Mouse (Mus musculus): ENCODE measurements at regions not wholly inside any gene's neighbourhood (a gene's known extent, or its start where the extent isn't known, plus 50 kb on each side); places are given as distances from the start of the nearest gene placed in this dataset.

DNA sequence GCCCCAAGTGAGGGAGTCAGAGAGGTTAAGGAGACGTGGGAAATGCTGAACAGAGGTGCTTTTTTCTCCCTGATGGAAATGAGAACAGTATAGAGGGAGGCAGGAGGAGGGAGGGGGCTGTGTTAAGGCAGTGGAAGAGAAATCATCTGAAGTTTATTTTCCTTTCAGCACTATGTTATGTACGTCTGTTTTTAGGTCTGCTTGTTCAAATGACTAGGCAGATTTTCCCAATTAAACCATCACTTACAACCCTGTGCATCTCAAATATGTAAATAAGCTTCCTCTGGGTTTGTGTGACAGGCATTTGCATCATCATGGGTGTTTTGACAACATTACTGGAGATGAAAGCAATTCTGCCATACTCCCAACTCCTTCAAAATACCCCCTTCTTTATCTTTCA is 92.1 kb upstream of the Got2 start:
- no peak for DNase-seq (ENCODE audit: extremely low spot score, low read depth, low spot score)

DNA sequence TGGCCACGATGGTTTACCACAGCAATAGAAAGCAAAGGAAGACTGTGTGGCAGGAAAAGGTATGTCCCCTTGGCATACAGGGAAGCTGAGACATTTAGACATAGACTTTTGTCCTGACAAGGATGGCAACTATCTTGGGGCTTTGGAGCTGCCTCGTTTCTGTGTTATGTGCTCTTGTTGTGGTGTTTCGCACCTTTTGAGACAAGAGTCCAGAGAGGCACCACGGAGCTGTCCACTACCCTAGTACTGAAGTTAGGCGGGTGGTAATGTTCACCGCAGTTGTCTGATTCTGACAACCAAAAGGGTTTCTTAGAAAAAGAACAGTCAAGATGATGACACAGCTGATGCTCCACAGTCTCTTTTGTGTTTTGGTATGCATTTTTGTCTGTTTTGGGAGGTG is 90.9 kb upstream of the Got2 start:
- no peak for DNase-seq (ENCODE audit: extremely low spot score, low read depth, low spot score)

DNA sequence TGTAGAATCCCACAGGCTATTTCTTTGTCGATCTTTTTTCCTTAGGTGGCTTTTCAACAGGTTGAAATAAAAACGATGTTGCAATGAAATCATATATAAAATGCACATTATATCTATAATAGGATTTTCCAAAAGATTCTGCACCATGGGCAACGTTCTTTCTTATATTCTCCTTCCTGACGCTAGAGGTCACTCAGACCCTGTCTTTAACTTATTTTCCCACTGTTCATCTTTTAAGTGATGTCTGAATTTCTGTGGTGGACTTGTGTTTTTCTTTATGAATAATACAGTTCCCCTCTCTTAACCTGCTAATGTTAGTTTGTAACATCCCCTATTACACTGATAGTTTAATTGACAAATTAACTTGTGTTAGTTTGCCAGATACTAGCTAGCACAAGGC is 86.5 kb upstream of the Got2 start:
- no peak for DNase-seq (ENCODE audit: extremely low spot score, low read depth, low spot score)

DNA sequence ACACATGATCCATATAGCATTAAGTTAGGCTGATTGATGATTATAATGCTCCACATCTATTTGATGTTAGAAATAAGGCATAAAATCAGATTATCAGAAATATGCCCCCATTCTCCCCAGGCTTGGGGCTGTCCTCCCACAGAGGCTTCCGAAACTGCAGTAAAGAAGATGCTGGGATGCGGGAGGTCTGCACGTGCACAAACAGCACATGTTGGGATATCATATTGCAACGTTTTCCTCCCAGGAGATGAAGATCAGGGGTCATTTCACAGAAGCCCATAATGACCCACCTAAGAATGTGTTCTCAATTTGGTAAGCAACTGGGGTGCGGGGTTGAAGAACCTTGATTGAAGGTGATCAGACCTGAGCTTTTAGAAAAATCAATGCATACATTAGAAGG is 85.9 kb upstream of the Got2 start:
- DNase-seq (ENCODE audit: extremely low spot score, low read depth, low spot score): no peak

DNA sequence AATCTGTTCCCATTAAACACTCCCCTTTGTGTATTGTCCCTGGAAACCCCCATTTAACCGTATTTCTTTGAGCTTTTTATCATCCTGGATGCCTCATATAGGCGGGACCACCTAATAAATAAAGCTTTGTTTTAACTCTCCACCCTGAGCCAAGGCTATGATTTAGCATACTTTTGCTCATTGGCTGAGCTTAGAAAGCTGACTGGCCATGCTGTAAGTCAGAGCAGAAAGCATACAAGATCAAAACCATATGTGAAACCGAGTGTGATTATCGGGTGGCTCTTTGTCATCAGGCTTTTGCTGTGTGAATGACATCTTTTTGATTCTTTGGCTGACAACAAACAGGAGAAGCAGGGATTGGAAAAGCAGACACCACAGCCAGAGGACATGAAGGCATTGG is 85.2 kb upstream of the Got2 start:
- DNase-seq (ENCODE audit: extremely low spot score, low read depth, low spot score): peak; percentile 67

- no peak for DNase-seq (ENCODE audit: extremely low spot score, low read depth, low spot score)
Measured at GRCm38 (mm10) chr8:95968828-95969227, 80.5 kb upstream of the Got2 start.

- no peak for DNase-seq (ENCODE audit: extremely low spot score, low read depth, low spot score)
Measured at GRCm38 (mm10) chr8:95966430-95966829, 78.1 kb upstream of the Got2 start.

DNA sequence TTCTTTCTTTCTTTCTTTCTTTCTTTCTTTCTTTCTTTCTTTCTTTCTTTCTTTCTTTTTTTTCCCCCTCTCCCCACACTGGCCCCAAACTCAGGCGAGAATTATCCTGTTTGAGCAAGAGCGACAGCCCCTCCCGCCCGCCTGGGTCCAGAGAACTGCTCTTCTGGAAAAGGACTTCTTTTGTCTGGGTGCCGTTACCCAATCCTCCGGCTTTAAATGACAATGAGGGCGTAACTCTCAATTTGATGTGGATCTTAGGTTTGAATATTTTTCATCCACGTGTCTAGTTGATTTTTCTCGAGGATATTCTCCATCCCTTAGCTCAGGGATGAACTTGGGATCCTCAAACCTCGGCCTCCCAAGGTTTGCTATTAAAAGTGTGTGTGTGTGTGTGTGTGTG is 63.9 kb upstream of the Got2 start:
- no peak for DNase-seq (ENCODE audit: extremely low spot score, low read depth, low spot score)

DNA sequence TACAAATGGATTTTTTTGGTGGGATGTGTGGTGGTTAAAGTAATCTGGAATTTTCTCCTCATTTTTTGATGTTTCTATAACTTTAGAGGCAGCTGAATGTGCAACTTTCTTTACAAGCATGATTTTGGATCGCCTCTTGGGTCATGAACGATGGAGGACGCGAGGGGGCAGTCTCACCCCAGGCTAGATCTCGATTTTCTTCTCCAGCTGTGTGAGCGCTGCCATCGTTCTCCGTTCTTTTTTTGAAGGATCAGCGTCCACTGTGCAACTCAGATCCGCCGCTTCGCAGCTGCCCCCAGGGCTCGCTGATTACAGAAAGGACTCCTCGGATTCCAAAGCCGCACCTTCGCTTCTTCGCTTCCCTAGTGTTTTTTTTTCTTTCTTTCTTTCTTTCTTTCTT is 63.4 kb upstream of the Got2 start:
- no peak for DNase-seq (ENCODE audit: extremely low spot score, low read depth, low spot score)

Measured in hindlimb bud, embryonic 11.5 days (tissue).